ENCODE assay signal across 8 mouse cellular contexts in genomic region chr3:100932077-100932944, GRCm38 (mm10). TPM values are rescaled to one million over a fixed set of nuclear protein-coding genes. Genes with fewer than 3 reads are reported as not detected.
DNase-seq lines count a peak whose midpoint lies in the region; ATAC-seq and TF ChIP-seq lines count a peak whose summit lies in the region.

No protein-coding gene starts in this region.

- peak; percentile 66 for TF ChIP-seq CTCF in layer of hippocampus, adult 2 months (conservative IDR thresholded peaks at IDR 0.05)

- H3K4me3 ChIP-seq in layer of hippocampus, adult 2 months = no peak overlapping the region

- peak; percentile 84 for ATAC-seq in common myeloid progenitor, adult 5-6 weeks (replicated peaks; ENCODE audit: low read depth, poor library complexity, severe bottlenecking)
- no peak for ATAC-seq in erythroblast, adult 5-6 weeks (replicated peaks; ENCODE audit: low FRiP score, poor library complexity, severe bottlenecking)

- DNase-seq in embryo, embryonic 10 days (ENCODE audit: low spot score) = peak; percentile 19
- DNase-seq in embryo, embryonic 11 days = no peak
- no peak for DNase-seq in layer of hippocampus, adult 2 months (ENCODE audit: low spot score in 2 of 2)
- no peak for DNase-seq in layer of hippocampus, postnatal 10 days (ENCODE audit: low spot score in 2 of 2)
- DNase-seq in retina, embryonic 14.5 days (ENCODE audit: low spot score) = peak; percentile 20
- no peak for DNase-seq in ovary, adult 18-20 months (ENCODE audit: low spot score)

- H3K27ac ChIP-seq in layer of hippocampus, adult 2 months = no peak overlapping the region

RNA-seq across cellular contexts. Expression of gene Trim45, which starts 10.3 kb away (rescaled TPM):
- total RNA-seq in layer of hippocampus, adult 2 months (2021) = 1 to 10 TPM; 7.9 to 8.4 TPM
- 10 to 100 TPM in 1 of 2 experiments, 1 to 10 TPM in 1; 9.9 to 10.6 TPM for total RNA-seq in layer of hippocampus, postnatal 10 days (2021)
- 6.2 and 7.6 TPM in 2 replicates for total RNA-seq in common myeloid progenitor, adult 5-6 weeks (2017)
- total RNA-seq in erythroblast, adult 5-6 weeks (2015; ENCODE audit: low replicate concordance) = not detected in 2 replicates
- total RNA-seq in erythroblast, adult 5-6 weeks (2017; ENCODE audit: low replicate concordance) = 3.2 and 3.9 TPM in 2 replicates

RNA-seq across cellular contexts. Expression of gene Ttf2, which starts 37.2 kb away (rescaled TPM):
- 1 to 10 TPM; 1.6 to 1.8 TPM for total RNA-seq in layer of hippocampus, adult 2 months (2021)
- 1 to 10 TPM; 2.6 to 3.0 TPM for total RNA-seq in layer of hippocampus, postnatal 10 days (2021)
- 32.6 and 35.4 TPM in 2 replicates for total RNA-seq in common myeloid progenitor, adult 5-6 weeks (2017)
- 5.8 and 9.4 TPM in 2 replicates for total RNA-seq in erythroblast, adult 5-6 weeks (2015; ENCODE audit: low replicate concordance)
- 12.4 and 14.2 TPM in 2 replicates for total RNA-seq in erythroblast, adult 5-6 weeks (2017; ENCODE audit: low replicate concordance)

Comparison
In these comparisons a context has a peak if more than half of its experiments do, and no peak if none do; other contexts are left out.
1. DNase-seq: peak in embryo, embryonic 10 days (single experiment) and retina, embryonic 14.5 days (single experiment); none in embryo, embryonic 11 days (single experiment), layer of hippocampus, adult 2 months (0 of 2), layer of hippocampus, postnatal 10 days (0 of 2) and ovary, adult 18-20 months (single experiment).